Mouse (Mus musculus) neural tube, embryonic 11.5 days (tissue): ENCODE measurements around the gene Bola1. TPM values are rescaled to one million over a fixed set of nuclear protein-coding genes. Genes with fewer than 3 reads are reported as not detected.

Experiments used
- ATAC-seq: fragments of 200-750 bp; cut with Nextera tagmentation; 2 replicates; pipeline ENCODE4 v1.8.0; 2017; ENCODE audit warnings: moderate number of reproducible peaks, mild to moderate bottlenecking, moderate TSS enrichment, moderate library complexity; ENCODE audit not compliant: insufficient read depth, low FRiP score, low TSS enrichment
- DNase-seq: peaks from one replicate; pipeline ENCODE4 v3.0.0-alpha.2; 2015; ENCODE audit warnings: low spot score
- H3K27ac ChIP-seq: fragments of 300-500 bp; sonication (generic); 2 replicates; pipeline ENCODE4 v1.5.1; 2014; ENCODE audit warnings: low read depth, mild to moderate bottlenecking, low read length
- H3K27me3 ChIP-seq: fragments of 300-500 bp; sonication (generic); 2 replicates; pipeline ENCODE4 v1.6.1; 2014; ENCODE audit warnings: mild to moderate bottlenecking, low read length, mixed read lengths; ENCODE audit not compliant: control insufficient read depth, insufficient read depth
- H3K36me3 ChIP-seq: fragments of 300-500 bp; sonication (generic); 2 replicates; pipeline ENCODE4 v1.6.1; 2014; ENCODE audit warnings: mild to moderate bottlenecking, low read length, moderate library complexity, mixed read lengths; ENCODE audit not compliant: control insufficient read depth, insufficient read depth
- H3K4me1 ChIP-seq: fragments of 300-500 bp; sonication (generic); 2 replicates; pipeline ENCODE4 v1.6.1; 2014; ENCODE audit warnings: low read length, mixed read lengths; ENCODE audit not compliant: control insufficient read depth, insufficient read depth
- H3K4me2 ChIP-seq: fragments of 300-500 bp; sonication (generic); 2 replicates; pipeline ENCODE4 v1.6.1; 2014; ENCODE audit warnings: low read depth, mild to moderate bottlenecking, moderate library complexity
- H3K4me3 ChIP-seq: fragments of 300-500 bp; sonication (generic); 2 replicates; pipeline ENCODE4 v1.5.1; 2014; ENCODE audit warnings: low read depth, low read length
- H3K9ac ChIP-seq: fragments of 300-500 bp; sonication (generic); 2 replicates; pipeline ENCODE4 v1.6.1; 2014; ENCODE audit warnings: mild to moderate bottlenecking, low read length
- H3K9me3 ChIP-seq: fragments of 300-500 bp; sonication (generic); 2 replicates; pipeline ENCODE4 v1.6.1; 2016; ENCODE audit warnings: low read length; ENCODE audit not compliant: control insufficient read depth
- WGBS: fragments of 180-500 bp; shearing (Covaris S2); extraction: QIAGEN DNeasy Blood & Tissue Kit; methylation state at CpG from one replicate; pipeline ENCODE4 v1.1.7; 2014; 5-methylcytosine and 5-hydroxymethylcytosine counted together
- polyA plus RNA-seq: library from polyadenylated mRNA; unstranded; fragments of >200 nt; fragmentation: Nextera tagmentation; extraction: Ambion mirVana; gene quantifications from 2 replicates; pipeline ENCODE4 v1.2.1, GENCODE M21; 2014

Bola1 gene
- polyA plus RNA-seq, 1 experiment from 2014 or later: 70.4 TPM

GRCm38 (mm10) chr3:96160803-96161516, 58.5 kb downstream of the Bola1 start:
- Histone ChIP-seq H3K27ac (no peak overlapping the region), H3K4me2 (peak overlapping the region; percentile 49), H3K9ac (peak overlapping the region; percentile 26; the same call in 1 of the 2 replicates), H3K36me3 (no peaks in the 10 kb centered on the region), H3K27me3 (no peaks in the 10 kb centered on the region), H3K9me3 (no peaks in the 10 kb centered on the region), H3K4me3 (peak overlapping the region; percentile 32), H3K4me1 (peaks cover 8% of the 10 kb centered on the region)
- ATAC-seq (no peak), DNase-seq (peak; percentile 38)
- WGBS: 2% methylated on average over 12 of the region's 12 CpGs

GRCm38 (mm10) chr3:96160222-96160802, 59.2 kb downstream of the Bola1 start:
- ATAC-seq: no peak
- no peak for DNase-seq
- Histone ChIP-seq H3K4me1 (peaks cover 8% of the 10 kb centered on the region), H3K27me3 (no peaks in the 10 kb centered on the region), H3K4me2 (peak overlapping the region; percentile 49; the same call in 1 of the 2 replicates), H3K36me3 (peaks cover 2% of the 10 kb centered on the region; the same call in 1 of the 2 replicates), H3K9ac (no peak overlapping the region; the same call in 1 of the 2 replicates), H3K4me3 (no peak overlapping the region), H3K27ac (no peak overlapping the region), H3K9me3 (no peaks in the 10 kb centered on the region)
- 70% methylated on average over 4 of the region's 4 CpGs for WGBS

- Histone ChIP-seq H3K9ac (no peak overlapping the region), H3K9me3 (no peaks in the 10 kb centered on the region), H3K27ac (no peak overlapping the region), H3K4me2 (no peak overlapping the region), H3K4me3 (no peak overlapping the region), H3K36me3 (peaks cover 2% of the 10 kb centered on the region; the same call in 1 of the 2 replicates), H3K27me3 (no peaks in the 10 kb centered on the region), H3K4me1 (peaks cover 8% of the 10 kb centered on the region)
- ATAC-seq: no peak
- whole genome bisulfite sequencing: 78% methylated on average over 4 of the region's 4 CpGs
- no peak for DNase-seq
Observed at GRCm38 (mm10) chr3:96159820-96160219, 59.7 kb downstream of the Bola1 start.

DNA sequence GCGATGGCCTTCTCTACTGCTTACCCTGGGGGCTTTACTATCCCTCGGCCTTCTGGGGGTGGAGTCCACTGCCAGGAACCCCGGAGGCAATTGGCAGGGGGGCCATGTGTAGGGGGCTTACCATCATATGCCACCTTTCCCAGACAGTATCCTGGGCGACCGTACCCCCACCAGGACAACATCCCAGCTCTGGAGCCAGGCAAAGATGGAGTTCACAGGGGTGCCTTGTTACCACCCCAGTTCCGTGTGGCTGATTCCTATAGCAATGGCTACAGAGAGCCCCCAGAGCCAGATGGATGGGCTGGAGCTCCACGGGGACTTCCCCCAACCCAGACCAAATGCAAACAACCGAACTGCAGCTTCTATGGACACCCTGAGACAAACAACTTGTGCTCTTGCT, 64.0 kb downstream of the Bola1 start:
- peaks cover 9% of the 10 kb centered on the region for H3K36me3 ChIP-seq
- ATAC-seq: no peak
- peaks cover 2% of the 10 kb centered on the region; the same call in 1 of the 2 replicates for H3K4me1 ChIP-seq
- no peaks in the 10 kb centered on the region for H3K27me3 ChIP-seq
- no peaks in the 10 kb centered on the region for H3K9me3 ChIP-seq
- no peak for DNase-seq
- H3K27ac ChIP-seq: no peak overlapping the region
- H3K4me3 ChIP-seq: no peak overlapping the region
- 86% methylated on average over 8 of the region's 8 CpGs for WGBS
- no peak overlapping the region for H3K4me2 ChIP-seq
- no peak overlapping the region for H3K9ac ChIP-seq

DNA sequence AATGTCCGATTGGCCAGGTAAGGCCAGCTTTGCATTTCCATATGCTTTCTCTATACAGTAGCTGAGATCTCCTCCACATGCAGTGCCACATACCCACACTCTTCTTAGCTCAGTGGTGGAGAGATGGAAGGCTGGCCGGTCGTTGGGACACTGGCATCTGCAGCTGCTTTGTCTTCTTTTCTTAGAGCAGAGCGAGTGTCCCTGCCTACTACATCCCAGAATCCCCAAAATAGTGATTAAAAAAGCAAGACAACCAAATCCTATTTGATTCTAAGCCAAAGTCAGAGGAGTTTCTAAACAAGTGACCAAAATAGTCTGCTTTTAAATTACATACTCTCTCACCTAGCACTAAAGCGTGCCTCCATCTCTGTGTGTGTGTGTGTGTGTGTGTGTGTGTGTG, 66.9 kb downstream of the Bola1 start:
- Histone ChIP-seq H3K9me3 (no peaks in the 10 kb centered on the region), H3K36me3 (peaks cover 9% of the 10 kb centered on the region), H3K4me1 (no peaks in the 10 kb centered on the region), H3K9ac (no peak overlapping the region), H3K27me3 (no peaks in the 10 kb centered on the region), H3K27ac (no peak overlapping the region), H3K4me2 (no peak overlapping the region), H3K4me3 (no peak overlapping the region)
- WGBS: 91% methylated on average over 5 of the region's 5 CpGs
- DNase-seq: no peak
- ATAC-seq: no peak

- H3K27ac ChIP-seq: no peak overlapping the region
- ATAC-seq (no peak), DNase-seq (no peak)
- WGBS: 90% methylated on average over 7 of the region's 7 CpGs
- no peak overlapping the region for H3K9ac ChIP-seq
- H3K27me3 ChIP-seq: no peaks in the 10 kb centered on the region
- H3K4me1 ChIP-seq: no peaks in the 10 kb centered on the region
- H3K4me2 ChIP-seq: no peak overlapping the region
- H3K9me3 ChIP-seq: no peaks in the 10 kb centered on the region
- no peak overlapping the region for H3K4me3 ChIP-seq
- peaks cover 9% of the 10 kb centered on the region for H3K36me3 ChIP-seq
Observed at GRCm38 (mm10) chr3:96151836-96152235, 67.7 kb downstream of the Bola1 start.

DNA sequence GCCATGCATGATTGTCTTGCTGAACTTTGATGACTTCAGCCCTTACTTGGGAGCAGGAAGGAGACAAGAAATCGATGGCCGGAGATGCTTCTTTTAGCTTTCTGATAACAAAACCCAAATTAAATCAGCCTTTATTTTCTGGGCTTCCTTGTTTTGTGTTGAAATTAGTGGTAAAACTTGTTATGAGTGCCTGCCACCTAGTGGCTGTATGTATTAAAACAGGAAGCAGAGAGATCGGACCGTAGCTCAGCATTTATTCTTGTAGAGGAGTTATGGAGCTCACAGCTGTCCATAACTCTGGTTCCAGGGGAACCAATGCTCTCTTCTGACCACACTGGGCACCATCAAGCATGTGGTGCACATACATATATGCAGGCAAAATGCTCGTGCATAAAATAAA, 71.6 kb downstream of the Bola1 start:
- Histone ChIP-seq H3K36me3 (no peaks in the 10 kb centered on the region; the same call in none of the 2 replicates), H3K9ac (no peak overlapping the region), H3K4me1 (no peaks in the 10 kb centered on the region), H3K27ac (no peak overlapping the region), H3K4me3 (no peak overlapping the region), H3K27me3 (no peaks in the 10 kb centered on the region), H3K4me2 (no peak overlapping the region), H3K9me3 (no peaks in the 10 kb centered on the region)
- 33% methylated on average over 5 of the region's 5 CpGs for WGBS
- DNase-seq: peak; percentile 43
- no peak for ATAC-seq
